Mouse (Mus musculus): ENCODE data around the gene Cyp4v3.

- TF ChIP-seq CTCF (IDR thresholded peaks at IDR 0.05), result no peak
- TF ChIP-seq EP300 (IDR thresholded peaks at IDR 0.05), result no peak
These were observed 30.6 kb downstream of the Cyp4v3 start for GRCm38 (mm10) chr8:45302390-45302789.
